Mouse (Mus musculus): ENCODE measurements around the gene Ppa1. TPM values are rescaled to one million over a fixed set of nuclear protein-coding genes. Genes with fewer than 3 reads are reported as not detected.
A peak's percentile ranks its signal among the peaks of the same experiment; 100 is the strongest.
"Not testable (repeated sequence)": the region's sequence is repeated elsewhere in the genome, so short reads cannot be mapped to it uniquely, and the experiment has no call there.

The Ppa1 gene
- polyA plus RNA-seq, 1 experiment from 2014 or later, result 217 TPM

- ATAC-seq (ENCODE audit: low FRiP score, low TSS enrichment), result 0 out of 2 replicates have a peak, but pooled peaks have one; percentile 43
- Histone ChIP-seq H3K9me3 (ENCODE audit: control insufficient read depth, low read length) (no peaks in the 10 kb centered on the region), H3K4me1 (ENCODE audit: control insufficient read depth, insufficient read depth, low read length) (no peaks in the 10 kb centered on the region), H3K9ac (ENCODE audit: low read depth, low read length) (no peak overlapping the region; the same call in 1 of the 2 replicates), H3K27me3 (ENCODE audit: control insufficient read depth, insufficient read depth, low read length) (no peaks in the 10 kb centered on the region), H3K27ac (ENCODE audit: low read depth, low read length) (no peak overlapping the region), H3K4me2 (replicated peaks; ENCODE audit: low read depth, low read length) (no peak overlapping the region), H3K36me3 (ENCODE audit: control insufficient read depth, insufficient read depth, low read length) (no peaks in the 10 kb centered on the region), H3K4me3 (ENCODE audit: low read length) (no peak overlapping the region)
- WGBS, result 77% methylated on average over 7 of the region's 7 CpGs
These were observed 34.0 kb upstream of the Ppa1 start for GRCm38 (mm10) chr10:61614311-61614710.

DNA sequence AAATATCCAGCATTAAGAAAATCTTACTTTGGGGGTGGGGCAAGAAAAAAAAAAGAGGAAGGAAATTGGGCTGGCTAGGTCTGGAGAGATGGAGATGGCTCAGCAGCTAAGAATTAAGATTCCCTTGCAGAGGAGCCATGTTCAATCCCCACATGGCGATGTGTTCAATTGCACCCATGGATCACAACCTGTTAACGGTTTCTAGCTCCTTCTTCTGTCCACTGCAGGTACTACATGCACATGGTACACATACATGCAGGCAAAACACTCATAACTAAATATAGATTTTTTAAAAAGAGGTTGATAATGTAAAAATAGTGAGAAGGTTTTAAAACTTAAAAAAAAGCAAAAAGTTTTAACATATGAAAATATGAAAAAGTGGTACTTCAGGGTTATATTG lies 29.8 kb upstream of the Ppa1 start:
- Histone ChIP-seq H3K36me3 (ENCODE audit: control insufficient read depth, insufficient read depth, low read length) (no peaks in the 10 kb centered on the region), H3K27ac (ENCODE audit: low read depth, low read length) (no peak overlapping the region)
- ATAC-seq (ENCODE audit: low FRiP score, low TSS enrichment), result no peak

GRCm38 (mm10) chr10:61621681-61622080 lies 26.7 kb upstream of the Ppa1 start:
- WGBS, result 70% methylated on average over 9 of the region's 9 CpGs
- no peak overlapping the region for H3K27ac ChIP-seq (ENCODE audit: low read depth, low read length)
- no peak overlapping the region for H3K4me2 ChIP-seq (replicated peaks; ENCODE audit: low read depth, low read length)
- H3K4me3 ChIP-seq (ENCODE audit: low read length), result no peak overlapping the region
- peaks cover 10% of the 10 kb centered on the region for H3K4me1 ChIP-seq (ENCODE audit: control insufficient read depth, insufficient read depth, low read length)
- no peaks in the 10 kb centered on the region for H3K36me3 ChIP-seq (ENCODE audit: control insufficient read depth, insufficient read depth, low read length)
- no peaks in the 10 kb centered on the region for H3K9me3 ChIP-seq (ENCODE audit: control insufficient read depth, low read length)
- H3K9ac ChIP-seq (ENCODE audit: low read depth, low read length), result no peak overlapping the region
- H3K27me3 ChIP-seq (ENCODE audit: control insufficient read depth, insufficient read depth, low read length), result peaks cover 15% of the 10 kb centered on the region
- ATAC-seq (ENCODE audit: low FRiP score, low TSS enrichment), result no peak

More for the DNA sequence above, 29.8 kb upstream of the Ppa1 start:
- H3K9ac ChIP-seq (ENCODE audit: low read depth, low read length), result no peak overlapping the region
- no peak overlapping the region for H3K4me3 ChIP-seq (ENCODE audit: low read length)
- H3K4me2 ChIP-seq (replicated peaks; ENCODE audit: low read depth, low read length), result no peak overlapping the region
- H3K4me1 ChIP-seq (ENCODE audit: control insufficient read depth, insufficient read depth, low read length), result no peaks in the 10 kb centered on the region
- H3K27me3 ChIP-seq (ENCODE audit: control insufficient read depth, insufficient read depth, low read length), result no peaks in the 10 kb centered on the region
- no peaks in the 10 kb centered on the region for H3K9me3 ChIP-seq (ENCODE audit: control insufficient read depth, low read length)
- 87% methylated on average over 2 of the region's 2 CpGs for WGBS

DNA sequence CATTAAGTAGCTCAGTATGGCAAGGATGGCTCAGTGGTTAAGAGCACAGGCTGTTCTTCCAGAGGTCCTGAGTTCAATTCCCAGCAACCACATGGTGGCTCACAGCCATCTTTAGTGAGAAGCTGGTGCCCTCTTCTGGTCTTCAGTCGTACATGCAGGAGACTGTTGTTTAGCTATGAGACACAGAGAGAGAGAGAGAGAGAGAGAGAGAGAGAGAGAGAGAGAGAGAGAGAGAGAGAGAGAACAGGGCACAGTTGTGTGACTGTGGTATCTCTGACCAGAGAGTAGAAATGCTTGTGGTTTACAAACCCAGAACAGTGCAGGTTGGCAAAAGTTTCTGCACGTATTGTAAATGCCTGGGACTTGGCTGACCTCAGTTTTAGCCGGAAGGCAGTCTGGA lies 24.5 kb upstream of the Ppa1 start:
- H3K4me2 ChIP-seq (replicated peaks; ENCODE audit: low read depth, low read length); H3K27ac ChIP-seq (ENCODE audit: low read depth, low read length); ATAC-seq (ENCODE audit: low FRiP score, low TSS enrichment); H3K9me3 ChIP-seq (ENCODE audit: control insufficient read depth, low read length); H3K36me3 ChIP-seq (ENCODE audit: control insufficient read depth, insufficient read depth, low read length); H3K4me3 ChIP-seq (ENCODE audit: low read length); H3K9ac ChIP-seq (ENCODE audit: low read depth, low read length): not testable (repeated sequence)
- H3K27me3 ChIP-seq (ENCODE audit: control insufficient read depth, insufficient read depth, low read length), result peaks cover 15% of the 10 kb centered on the region
- H3K4me1 ChIP-seq (ENCODE audit: control insufficient read depth, insufficient read depth, low read length), result peaks cover 10% of the 10 kb centered on the region
- 66% methylated on average over 3 of the region's 3 CpGs for WGBS

DNA sequence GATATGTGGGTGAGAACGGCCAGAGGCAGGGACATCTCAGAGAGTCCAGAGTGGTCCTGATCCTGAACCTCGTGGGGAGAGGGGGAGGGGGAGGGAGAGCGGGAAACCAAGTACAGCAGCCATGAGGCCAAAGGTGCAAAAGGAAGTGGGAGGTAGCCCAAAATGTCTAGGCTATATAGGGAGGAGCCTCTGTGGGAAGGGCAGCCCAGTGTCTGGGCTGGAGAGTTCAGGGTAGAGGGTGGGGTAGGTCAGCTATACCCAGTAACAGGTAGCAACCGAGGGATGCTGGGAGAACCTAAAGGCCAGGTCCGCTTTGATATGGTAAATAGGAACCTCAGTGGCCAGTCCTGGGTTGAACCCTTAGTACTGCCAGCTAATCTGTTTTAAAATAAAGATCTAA lies 23.6 kb upstream of the Ppa1 start:
- peaks cover 10% of the 10 kb centered on the region for H3K4me1 ChIP-seq (ENCODE audit: control insufficient read depth, insufficient read depth, low read length)
- H3K4me2 ChIP-seq (replicated peaks; ENCODE audit: low read depth, low read length), result no peak overlapping the region
- H3K4me3 ChIP-seq (ENCODE audit: low read length), result no peak overlapping the region
- no peaks in the 10 kb centered on the region for H3K36me3 ChIP-seq (ENCODE audit: control insufficient read depth, insufficient read depth, low read length)
- no peaks in the 10 kb centered on the region for H3K9me3 ChIP-seq (ENCODE audit: control insufficient read depth, low read length)
- WGBS, result 20% methylated on average over 5 of the region's 5 CpGs
- peaks cover 15% of the 10 kb centered on the region for H3K27me3 ChIP-seq (ENCODE audit: control insufficient read depth, insufficient read depth, low read length)
- H3K9ac ChIP-seq (ENCODE audit: low read depth, low read length), result no peak overlapping the region
- H3K27ac ChIP-seq (ENCODE audit: low read depth, low read length), result no peak overlapping the region
- peak; percentile 61 for ATAC-seq (ENCODE audit: low FRiP score, low TSS enrichment)

DNA sequence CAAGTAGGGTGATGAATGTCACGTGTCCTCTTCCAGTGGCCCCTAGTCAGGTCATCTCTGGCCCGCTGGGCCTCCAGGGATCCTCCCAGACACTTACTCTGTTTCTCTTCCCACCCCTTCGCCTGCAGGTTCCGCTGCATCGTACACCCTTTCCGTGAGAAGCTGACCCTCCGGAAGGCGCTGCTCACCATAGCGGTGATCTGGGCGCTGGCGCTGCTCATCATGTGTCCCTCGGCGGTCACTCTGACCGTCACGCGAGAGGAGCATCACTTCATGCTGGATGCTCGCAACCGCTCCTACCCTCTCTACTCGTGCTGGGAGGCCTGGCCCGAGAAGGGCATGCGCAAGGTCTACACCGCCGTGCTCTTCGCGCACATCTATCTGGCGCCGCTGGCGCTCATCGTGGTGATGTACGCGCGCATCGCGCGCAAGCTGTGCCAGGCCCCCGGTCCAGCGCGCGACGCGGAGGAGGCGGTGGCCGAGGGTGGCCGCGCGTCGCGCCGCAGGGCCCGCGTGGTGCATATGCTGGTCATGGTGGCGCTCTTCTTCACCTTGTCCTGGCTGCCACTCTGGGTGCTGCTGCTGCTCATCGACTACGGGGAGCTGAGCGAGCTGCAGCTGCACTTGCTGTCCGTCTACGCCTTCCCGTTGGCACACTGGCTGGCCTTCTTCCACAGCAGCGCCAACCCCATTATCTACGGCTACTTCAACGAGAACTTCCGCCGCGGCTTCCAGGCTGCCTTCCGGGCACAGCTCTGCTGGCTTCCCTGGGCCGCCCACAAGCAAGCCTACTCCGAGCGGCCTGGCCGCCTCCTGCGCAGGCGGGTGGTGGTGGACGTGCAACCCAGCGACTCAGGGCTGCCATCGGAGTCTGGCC lies 22.7 kb upstream of the Ppa1 start:
- Histone ChIP-seq H3K36me3 (ENCODE audit: control insufficient read depth, insufficient read depth, low read length) (no peaks in the 10 kb centered on the region), H3K27me3 (ENCODE audit: control insufficient read depth, insufficient read depth, low read length) (peaks cover 15% of the 10 kb centered on the region), H3K27ac (ENCODE audit: low read depth, low read length) (no peak overlapping the region), H3K4me2 (replicated peaks; ENCODE audit: low read depth, low read length) (peak overlapping the region; percentile 86), H3K4me1 (ENCODE audit: control insufficient read depth, insufficient read depth, low read length) (peaks cover 10% of the 10 kb centered on the region), H3K4me3 (ENCODE audit: low read length) (peak overlapping the region; percentile 44), H3K9me3 (ENCODE audit: control insufficient read depth, low read length) (no peaks in the 10 kb centered on the region), H3K9ac (ENCODE audit: low read depth, low read length) (peak overlapping the region; percentile 42; the same call in 1 of the 2 replicates)
- 3% methylated on average over 74 of the region's 74 CpGs for WGBS
- ATAC-seq (ENCODE audit: low FRiP score, low TSS enrichment), result peak; percentile 54

DNA sequence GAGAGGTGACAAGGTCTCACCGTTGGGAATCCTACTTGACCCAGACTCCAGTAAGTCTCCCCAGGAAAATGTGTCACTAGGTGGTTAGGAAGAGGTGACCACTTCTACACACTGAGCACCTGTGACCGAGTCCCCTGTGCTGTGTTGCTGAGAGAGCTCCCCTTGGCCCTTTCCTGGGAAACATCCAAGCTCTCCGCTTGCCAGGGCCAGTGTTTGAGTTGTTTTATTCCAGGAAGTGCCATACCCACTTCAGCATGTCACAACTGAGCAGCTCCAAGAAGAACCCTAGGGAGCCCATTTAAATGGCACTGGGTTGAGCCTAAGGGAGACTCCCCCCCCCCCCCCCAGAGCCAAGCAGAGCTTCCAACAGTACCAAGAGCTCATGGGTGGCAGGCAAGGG lies 21.8 kb upstream of the Ppa1 start:
- no peak overlapping the region for H3K4me2 ChIP-seq (replicated peaks; ENCODE audit: low read depth, low read length)
- ATAC-seq (ENCODE audit: low FRiP score, low TSS enrichment), result no peak
- peaks cover 10% of the 10 kb centered on the region for H3K4me1 ChIP-seq (ENCODE audit: control insufficient read depth, insufficient read depth, low read length)
- no peaks in the 10 kb centered on the region for H3K9me3 ChIP-seq (ENCODE audit: control insufficient read depth, low read length)
- peaks cover 15% of the 10 kb centered on the region for H3K27me3 ChIP-seq (ENCODE audit: control insufficient read depth, insufficient read depth, low read length)
- H3K27ac ChIP-seq (ENCODE audit: low read depth, low read length), result no peak overlapping the region
- H3K36me3 ChIP-seq (ENCODE audit: control insufficient read depth, insufficient read depth, low read length), result no peaks in the 10 kb centered on the region
- H3K9ac ChIP-seq (ENCODE audit: low read depth, low read length), result no peak overlapping the region
- H3K4me3 ChIP-seq (ENCODE audit: low read length), result no peak overlapping the region
- WGBS, result 86% methylated on average over 3 of the region's 3 CpGs

DNA sequence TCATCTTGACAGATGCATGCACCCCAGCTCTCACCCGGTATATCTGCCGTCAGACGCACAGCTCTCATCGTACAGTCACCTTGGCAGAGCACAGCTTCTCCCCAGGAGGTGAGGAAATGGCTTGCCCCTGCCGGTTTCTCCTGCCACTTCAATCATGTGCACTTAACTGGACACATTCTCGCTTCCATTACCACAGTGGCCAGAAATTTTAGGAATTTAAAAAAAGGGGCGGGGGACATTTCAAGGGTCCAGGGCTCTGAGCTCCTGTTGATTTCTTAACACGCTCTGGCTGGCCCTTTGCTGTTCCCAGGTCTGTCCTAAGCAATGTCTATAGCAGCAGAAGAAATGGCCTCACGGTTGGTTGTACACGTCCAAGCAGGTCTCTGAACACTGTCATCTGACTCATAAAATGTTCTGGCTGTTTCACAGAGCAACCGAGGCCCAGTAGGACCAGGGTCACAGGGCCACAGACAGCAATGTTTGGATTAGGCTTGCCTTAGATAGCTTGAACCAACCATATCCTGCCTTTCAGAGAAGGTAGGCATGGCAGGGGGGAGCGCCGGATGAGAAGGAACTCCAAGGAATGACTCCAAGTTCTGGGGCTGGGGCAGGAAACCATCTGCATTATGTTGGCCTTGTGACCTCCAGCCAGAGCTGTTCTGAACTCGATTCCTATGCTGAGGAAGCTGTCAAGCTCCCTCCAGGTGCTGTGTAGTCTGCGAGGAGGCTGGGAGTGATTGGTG lies 21.0 kb upstream of the Ppa1 start:
- Histone ChIP-seq H3K27me3 (ENCODE audit: control insufficient read depth, insufficient read depth, low read length) (peaks cover 15% of the 10 kb centered on the region), H3K9me3 (ENCODE audit: control insufficient read depth, low read length) (no peaks in the 10 kb centered on the region), H3K4me1 (ENCODE audit: control insufficient read depth, insufficient read depth, low read length) (peaks cover 10% of the 10 kb centered on the region), H3K9ac (ENCODE audit: low read depth, low read length) (no peak overlapping the region), H3K36me3 (ENCODE audit: control insufficient read depth, insufficient read depth, low read length) (no peaks in the 10 kb centered on the region), H3K4me3 (ENCODE audit: low read length) (no peak overlapping the region), H3K4me2 (replicated peaks; ENCODE audit: low read depth, low read length) (no peak overlapping the region), H3K27ac (ENCODE audit: low read depth, low read length) (no peak overlapping the region)
- ATAC-seq (ENCODE audit: low FRiP score, low TSS enrichment), result no peak
- WGBS, result 65% methylated on average over 15 of the region's 15 CpGs

DNA sequence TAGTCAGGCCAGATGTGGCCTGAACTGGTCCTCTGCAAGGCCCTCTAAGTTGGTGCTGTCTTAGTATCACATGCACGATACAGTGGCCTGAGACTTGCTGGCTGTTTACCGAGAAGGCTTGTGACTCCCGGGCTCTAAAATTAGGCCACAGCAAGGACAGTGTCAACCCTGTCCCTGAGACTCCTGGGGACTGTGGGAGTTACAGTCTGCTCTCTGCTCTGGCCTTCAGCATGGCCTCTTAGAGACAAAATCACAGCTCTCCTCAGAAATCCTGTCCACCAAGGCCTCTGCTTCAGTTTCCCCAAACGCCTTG lies 20.5 kb upstream of the Ppa1 start:
- no peak overlapping the region for H3K4me3 ChIP-seq (ENCODE audit: low read length)
- peaks cover 10% of the 10 kb centered on the region for H3K4me1 ChIP-seq (ENCODE audit: control insufficient read depth, insufficient read depth, low read length)
- no peaks in the 10 kb centered on the region for H3K36me3 ChIP-seq (ENCODE audit: control insufficient read depth, insufficient read depth, low read length)
- H3K4me2 ChIP-seq (replicated peaks; ENCODE audit: low read depth, low read length), result no peak overlapping the region
- H3K27ac ChIP-seq (ENCODE audit: low read depth, low read length), result no peak overlapping the region
- peaks cover 15% of the 10 kb centered on the region for H3K27me3 ChIP-seq (ENCODE audit: control insufficient read depth, insufficient read depth, low read length)
- ATAC-seq (ENCODE audit: low FRiP score, low TSS enrichment), result no peak
- 87% methylated on average over 4 of the region's 4 CpGs for WGBS
- H3K9me3 ChIP-seq (ENCODE audit: control insufficient read depth, low read length), result no peaks in the 10 kb centered on the region
- H3K9ac ChIP-seq (ENCODE audit: low read depth, low read length), result no peak overlapping the region
